Mouse (Mus musculus): ENCODE data around the gene Mst1.
A peak's percentile ranks its signal among the peaks of the same experiment; 100 is the strongest.

Gene Mst1

GRCm38 (mm10) chr9:108104766-108105548 is 24.7 kb downstream of the Mst1 start:
- DNase-seq, result no peak

- no peak for DNase-seq
Measured at GRCm38 (mm10) chr9:108105549-108105863, 25.3 kb downstream of the Mst1 start.

GRCm38 (mm10) chr9:108106090-108106489 is 25.9 kb downstream of the Mst1 start:
- DNase-seq, result no peak

- no peak for DNase-seq
Measured at GRCm38 (mm10) chr9:108107867-108108266, 27.6 kb downstream of the Mst1 start.

GRCm38 (mm10) chr9:108110160-108110559 is 29.9 kb downstream of the Mst1 start:
- no peak for DNase-seq

GRCm38 (mm10) chr9:108111101-108111592 is 30.9 kb downstream of the Mst1 start:
- DNase-seq, result no peak

GRCm38 (mm10) chr9:108111593-108112121 is 31.4 kb downstream of the Mst1 start:
- no peak for DNase-seq

GRCm38 (mm10) chr9:108112719-108113340 is 32.6 kb downstream of the Mst1 start:
- peak; percentile 96 for DNase-seq

- no peak for DNase-seq
Measured at GRCm38 (mm10) chr9:108115290-108116077, 35.2 kb downstream of the Mst1 start.

- DNase-seq, result no peak
Measured at GRCm38 (mm10) chr9:108117143-108117542, 36.9 kb downstream of the Mst1 start.

GRCm38 (mm10) chr9:108119891-108120411 is 39.7 kb downstream of the Mst1 start:
- DNase-seq, result peak; percentile 95

GRCm38 (mm10) chr9:108120671-108121070 is 40.4 kb downstream of the Mst1 start:
- no peak for DNase-seq

- peak; percentile 76 for DNase-seq
Measured at GRCm38 (mm10) chr9:108121170-108121969, 41.1 kb downstream of the Mst1 start.

- DNase-seq, result no peak
Measured at GRCm38 (mm10) chr9:108123916-108124315, 43.7 kb downstream of the Mst1 start.

- DNase-seq, result no peak
Measured at GRCm38 (mm10) chr9:108125731-108126130, 45.5 kb downstream of the Mst1 start.

GRCm38 (mm10) chr9:108126436-108127180 is 46.4 kb downstream of the Mst1 start:
- peak; percentile 81 for DNase-seq

- no peak for DNase-seq
Measured at GRCm38 (mm10) chr9:108128248-108128647, 48.0 kb downstream of the Mst1 start.

- DNase-seq, result peak; percentile 71
Measured at GRCm38 (mm10) chr9:108129042-108129948, 49.1 kb downstream of the Mst1 start.

- no peak for DNase-seq
Measured at GRCm38 (mm10) chr9:108131502-108131901, 51.3 kb downstream of the Mst1 start.

- DNase-seq, result no peak
Measured at GRCm38 (mm10) chr9:108132373-108132772, 52.1 kb downstream of the Mst1 start.
